Mouse (Mus musculus) embryonic facial prominence, embryonic 11.5 days (tissue): Measurements from ENCODE around the gene Gas2l2. TPM values are rescaled to one million over a fixed set of nuclear protein-coding genes. Genes with fewer than 3 reads are reported as not detected.

ENCODE experiments used
- ATAC-seq: fragments of 200-750 bp; cut with Nextera tagmentation; replicated peaks from 2 replicates; pipeline ENCODE4 v1.8.0; 2017; ENCODE audit warnings: low read depth; ENCODE audit not compliant: insufficient number of reproducible peaks, low FRiP score, low TSS enrichment
- DNase-seq: peaks from one replicate; pipeline ENCODE4 v3.0.0-alpha.2; 2015; ENCODE audit warnings: low spot score
- H3K27ac ChIP-seq: fragments of 300-500 bp; sonication (generic); replicated peaks from 2 replicates; pipeline ENCODE4 v1.5.1; 2014; ENCODE audit warnings: mild to moderate bottlenecking, low read depth, low read length, control low read depth
- H3K27me3 ChIP-seq: fragments of 300-500 bp; sonication (generic); 2 replicates; pipeline ENCODE4 v1.6.1; 2014; ENCODE audit warnings: mild to moderate bottlenecking, low read length, moderate library complexity, mixed read lengths; ENCODE audit not compliant: control insufficient read depth, insufficient read depth
- H3K36me3 ChIP-seq: fragments of 300-500 bp; sonication (generic); replicated peaks from 2 replicates; pipeline ENCODE4 v1.6.1; 2014; ENCODE audit warnings: low read depth, mild to moderate bottlenecking, low read length, moderate library complexity, mixed read lengths; ENCODE audit not compliant: control insufficient read depth, insufficient read depth
- H3K4me1 ChIP-seq: fragments of 300-500 bp; sonication (generic); 2 replicates; pipeline ENCODE4 v1.6.1; 2014; ENCODE audit warnings: low read length, mixed read lengths; ENCODE audit not compliant: control insufficient read depth, insufficient read depth
- H3K4me2 ChIP-seq: fragments of 300-500 bp; sonication (generic); 2 replicates; pipeline ENCODE4 v1.6.1; 2014; ENCODE audit warnings: low read depth, mild to moderate bottlenecking, control low read depth, low read length, moderate library complexity
- H3K4me3 ChIP-seq: fragments of 300-500 bp; sonication (generic); 2 replicates; pipeline ENCODE4 v1.5.1; 2014; ENCODE audit warnings: low read depth, low read length, control low read depth
- H3K9ac ChIP-seq: fragments of 300-500 bp; sonication (generic); replicated peaks from 2 replicates; pipeline ENCODE4 v1.6.1; 2014; ENCODE audit warnings: mild to moderate bottlenecking, control low read depth, low read length
- H3K9me3 ChIP-seq: fragments of 300-500 bp; sonication (generic); replicated peaks from 2 replicates; pipeline ENCODE4 v1.6.1; 2016; ENCODE audit warnings: mild to moderate bottlenecking, low read length, inconsistent platforms, mixed read lengths; ENCODE audit not compliant: control insufficient read depth
- WGBS: fragments of 180-500 bp; shearing (Covaris S2); extraction: QIAGEN DNeasy Blood & Tissue Kit; methylation state at CpG from one replicate; pipeline ENCODE4 v1.1.7; 2014; 5-methylcytosine and 5-hydroxymethylcytosine counted together
- polyA plus RNA-seq: library from polyadenylated mRNA; unstranded; fragments of >200 nt; fragmentation: Nextera tagmentation; extraction: Ambion mirVana; gene quantifications from 2 replicates; pipeline ENCODE4 v1.2.1, GENCODE M21; 2014

Gas2l2 gene
- polyA plus RNA-seq, 1 experiment from 2014 or later, result not detected

GRCm38 (mm10) chr11:83403787-83404186, 25.5 kb downstream of the Gas2l2 start:
- WGBS, result 86% methylated on average over 7 of the region's 7 CpGs
- peaks cover 8% of the 10 kb centered on the region for H3K36me3 ChIP-seq

GRCm38 (mm10) chr11:83398724-83399123, 30.5 kb downstream of the Gas2l2 start:
- Histone ChIP-seq H3K27me3 (no peaks in the 10 kb centered on the region), H3K36me3 (peaks cover 5% of the 10 kb centered on the region), H3K4me2 (no peak overlapping the region), H3K9ac (no peak overlapping the region), H3K27ac (no peak overlapping the region), H3K9me3 (no peaks in the 10 kb centered on the region), H3K4me1 (no peaks in the 10 kb centered on the region), H3K4me3 (no peak overlapping the region)
- DNase-seq (no peak), ATAC-seq (no peak)
- WGBS, result 81% methylated on average over 5 of the region's 5 CpGs

More at GRCm38 (mm10) chr11:83403787-83404186, 25.5 kb downstream of the Gas2l2 start:
- Histone ChIP-seq H3K9ac (no peak overlapping the region), H3K9me3 (no peaks in the 10 kb centered on the region), H3K27ac (no peak overlapping the region), H3K4me3 (no peak overlapping the region), H3K4me2 (no peak overlapping the region), H3K4me1 (no peaks in the 10 kb centered on the region), H3K27me3 (no peaks in the 10 kb centered on the region)
- DNase-seq (no peak), ATAC-seq (no peak)

- no peak overlapping the region for H3K4me3 ChIP-seq
- H3K27me3 ChIP-seq, result no peaks in the 10 kb centered on the region
- no peak overlapping the region for H3K9ac ChIP-seq
- H3K9me3 ChIP-seq, result no peaks in the 10 kb centered on the region
- no peak overlapping the region for H3K27ac ChIP-seq
- no peaks in the 10 kb centered on the region for H3K4me1 ChIP-seq
- WGBS, result 92% methylated on average over 7 of the region's 7 CpGs
- H3K36me3 ChIP-seq, result no peaks in the 10 kb centered on the region; the same call in 1 of the 2 replicates
- DNase-seq (no peak), ATAC-seq (no peak)
- no peak overlapping the region for H3K4me2 ChIP-seq
Observed at GRCm38 (mm10) chr11:83397626-83398025, 31.6 kb downstream of the Gas2l2 start.

GRCm38 (mm10) chr11:83394802-83395439, 34.3 kb downstream of the Gas2l2 start:
- no peaks in the 10 kb centered on the region; the same call in none of the 2 replicates for H3K36me3 ChIP-seq
- no peaks in the 10 kb centered on the region for H3K4me1 ChIP-seq

GRCm38 (mm10) chr11:83393062-83393461, 36.2 kb downstream of the Gas2l2 start:
- H3K9me3 ChIP-seq, result no peaks in the 10 kb centered on the region
- no peaks in the 10 kb centered on the region for H3K4me1 ChIP-seq
- no peak overlapping the region for H3K4me3 ChIP-seq
- H3K36me3 ChIP-seq, result no peaks in the 10 kb centered on the region; the same call in 1 of the 2 replicates
- WGBS, result 90% methylated on average over 4 of the region's 4 CpGs
- no peak for ATAC-seq
- no peak for DNase-seq
- H3K27me3 ChIP-seq, result no peaks in the 10 kb centered on the region
- no peak overlapping the region for H3K27ac ChIP-seq
- H3K9ac ChIP-seq, result no peak overlapping the region
- H3K4me2 ChIP-seq, result no peak overlapping the region

More at GRCm38 (mm10) chr11:83394802-83395439, 34.3 kb downstream of the Gas2l2 start:
- Histone ChIP-seq H3K4me3 (no peak overlapping the region), H3K9me3 (no peaks in the 10 kb centered on the region), H3K9ac (no peak overlapping the region), H3K27ac (no peak overlapping the region), H3K4me2 (no peak overlapping the region), H3K27me3 (no peaks in the 10 kb centered on the region)
- WGBS, result 47% methylated on average over 6 of the region's 6 CpGs
- ATAC-seq, result no peak
- DNase-seq, result peak; percentile 21

- no peaks in the 10 kb centered on the region for H3K27me3 ChIP-seq
- ATAC-seq, result no peak
- no peaks in the 10 kb centered on the region for H3K4me1 ChIP-seq
- no peak overlapping the region for H3K4me3 ChIP-seq
- no peaks in the 10 kb centered on the region for H3K36me3 ChIP-seq
- no peak overlapping the region for H3K27ac ChIP-seq
- DNase-seq, result no peak
- no peaks in the 10 kb centered on the region for H3K9me3 ChIP-seq
- 100% methylated on average over 1 of the region's 1 CpGs for WGBS
- no peak overlapping the region for H3K4me2 ChIP-seq
- no peak overlapping the region for H3K9ac ChIP-seq
Observed at GRCm38 (mm10) chr11:83383532-83383887, 45.7 kb downstream of the Gas2l2 start.

GRCm38 (mm10) chr11:83382876-83383531, 46.3 kb downstream of the Gas2l2 start:
- Histone ChIP-seq H3K9me3 (no peaks in the 10 kb centered on the region), H3K4me2 (no peak overlapping the region), H3K9ac (no peak overlapping the region), H3K27me3 (no peaks in the 10 kb centered on the region), H3K36me3 (no peaks in the 10 kb centered on the region), H3K27ac (no peak overlapping the region), H3K4me3 (no peak overlapping the region), H3K4me1 (no peaks in the 10 kb centered on the region)
- 84% methylated on average over 9 of the region's 9 CpGs for WGBS
- no peak for ATAC-seq
- DNase-seq, result no peak

- Histone ChIP-seq H3K9me3 (no peaks in the 10 kb centered on the region), H3K27ac (no peak overlapping the region), H3K4me2 (no peak overlapping the region), H3K4me3 (no peak overlapping the region), H3K9ac (no peak overlapping the region), H3K36me3 (no peaks in the 10 kb centered on the region), H3K4me1 (no peaks in the 10 kb centered on the region), H3K27me3 (no peaks in the 10 kb centered on the region)
- 84% methylated on average over 7 of the region's 7 CpGs for WGBS
- no peak for ATAC-seq
- no peak for DNase-seq
Observed at GRCm38 (mm10) chr11:83379745-83380341, 49.4 kb downstream of the Gas2l2 start.
